Mouse (Mus musculus) C2C12 (cell line): ENCODE measurements around the gene Gm38431.

Experiments
- CTCF ChIP-seq: IDR thresholded peaks from one replicate; pipeline ENCODE4 v1.5.1; 2011; ENCODE audit not compliant: control insufficient read depth, insufficient read depth, insufficient read length
- MAX ChIP-seq: IDR thresholded peaks from one replicate; pipeline ENCODE4 v1.6.1; 2011; ENCODE audit warnings: mild to moderate bottlenecking, control low read depth
- MYOG ChIP-seq: IDR thresholded peaks from one replicate; pipeline ENCODE4 v1.6.1; 2011; ENCODE audit not compliant: control insufficient read depth, insufficient read length; ENCODE audit errors: extremely low read depth
- USF1 ChIP-seq: IDR thresholded peaks from one replicate; pipeline ENCODE4 v1.6.1; 2011; ENCODE audit warnings: low read depth, mild to moderate bottlenecking, control low read depth, moderate library complexity

DNA sequence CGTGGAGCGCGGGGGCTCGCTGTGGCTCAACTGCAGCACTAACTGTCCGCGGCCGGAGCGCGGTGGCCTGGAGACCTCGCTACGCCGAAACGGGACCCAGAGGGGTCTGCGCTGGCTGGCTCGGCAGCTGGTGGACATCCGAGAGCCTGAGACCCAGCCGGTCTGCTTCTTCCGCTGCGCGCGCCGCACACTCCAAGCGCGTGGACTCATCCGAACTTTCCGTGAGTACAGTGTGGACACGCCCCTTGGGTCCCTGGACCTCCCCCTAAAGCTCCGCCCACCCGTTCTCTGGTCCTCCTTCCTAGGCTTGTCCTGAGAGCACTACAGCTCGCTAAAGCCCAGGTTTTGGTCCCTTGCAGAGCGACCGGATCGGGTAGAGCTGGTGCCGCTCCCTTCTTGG, 58.7 kb downstream of the Gm38431 start:
- TF ChIP-seq CTCF (no peak), MAX (no peak), USF1 (no peak), MYOG (no peak)
